ENCODE assay signal across 9 mouse cellular contexts in genomic region chr5:30201521-30201920, GRCm38 (mm10). TPM values are rescaled to one million over a fixed set of nuclear protein-coding genes. Genes with fewer than 3 reads are reported as not detected.
DNase-seq lines count a peak whose midpoint lies in the region; ATAC-seq and TF ChIP-seq lines count a peak whose summit lies in the region.
"Had no signal": no experiment of that assay in that cellular context is flagged by ENCODE, and none has a peak within 500 bp of the region (broad histone marks: within the 10 kb centered on the region; RNA-seq: fewer than 3 reads in every experiment).

No protein-coding gene starts in this region.

- WGBS in heart, embryonic 16.5 days = 40% methylated on average over 5 of the region's 5 CpGs
- 36% methylated on average over 5 of the region's 5 CpGs for WGBS in heart, embryonic 11.5 days (ENCODE audit: insufficient replicate concordance)
- WGBS in hindbrain, embryonic 16.5 days = 46% methylated on average over 5 of the region's 5 CpGs
- WGBS in lung, adult 2 months = 34% methylated on average over 5 of the region's 5 CpGs

- peak; percentile 48 for TF ChIP-seq CTCF in lung, adult 2 months (IDR thresholded peaks at IDR 0.05; ENCODE audit: insufficient read depth, low read length)

- no peaks in the 10 kb centered on the region for H3K9me3 ChIP-seq in heart, embryonic 16.5 days (replicated peaks; ENCODE audit: control insufficient read depth, low read length)
- H3K9me3 ChIP-seq in heart, embryonic 11.5 days (replicated peaks; ENCODE audit: control insufficient read depth, low read length) = no peaks in the 10 kb centered on the region
- H3K9me3 ChIP-seq in ES-E14 (ENCODE audit: control insufficient read depth, insufficient read depth, low read depth, low read length) = no peaks in the 10 kb centered on the region
- H3K9me3 ChIP-seq in hindbrain, embryonic 16.5 days (ENCODE audit: control insufficient read depth, low read length) = no peaks in the 10 kb centered on the region
- H3K9me3 ChIP-seq: limb, embryonic 13.5 days had no signal

- H3K4me1 ChIP-seq in heart, embryonic 16.5 days (ENCODE audit: control insufficient read depth, insufficient read depth, low read length) = 0 out of 2 replicates have a peak, but pooled peaks cover 2% of the 10 kb centered on the region
- peaks cover 4% of the 10 kb centered on the region; the same call in 1 of the 2 replicates for H3K4me1 ChIP-seq in heart, embryonic 11.5 days (ENCODE audit: control insufficient read depth, insufficient read depth, low read length)
- peaks cover 0 to 28% of the 10 kb centered on the region in 2 experiments; a peak in 2 of 4 replicates for H3K4me1 ChIP-seq in ES-E14 (ENCODE audit: control insufficient read depth in 2 of 2, insufficient read depth in 2 of 2, low read length in 2 of 2, poor library complexity in 1 of 2)
- H3K4me1 ChIP-seq in hindbrain, embryonic 16.5 days (ENCODE audit: control insufficient read depth, insufficient read depth, low read depth, low read length) = no peaks in the 10 kb centered on the region; the same call in 1 of the 2 replicates
- no peaks in the 10 kb centered on the region for H3K4me1 ChIP-seq in lung, adult 2 months (ENCODE audit: control insufficient read depth, insufficient read depth, low read length)

- TF ChIP-seq POLR2A in lung, adult 2 months (IDR thresholded peaks at IDR 0.05; ENCODE audit: borderline replicate concordance, extremely low read depth, low read depth, low read length) = no peak

- no peaks in the 10 kb centered on the region for H3K27me3 ChIP-seq in heart, embryonic 16.5 days (ENCODE audit: control insufficient read depth, insufficient read depth, low read length)
- no peaks in the 10 kb centered on the region for H3K27me3 ChIP-seq in heart, embryonic 11.5 days (ENCODE audit: control insufficient read depth, insufficient read depth, low read length)
- H3K27me3 ChIP-seq in hindbrain, embryonic 16.5 days (replicated peaks; ENCODE audit: control insufficient read depth, insufficient read depth, low read length) = no peaks in the 10 kb centered on the region
- H3K27me3 ChIP-seq: limb, embryonic 13.5 days had no signal

- 0 out of 2 replicates have a peak, but pooled peaks have one; percentile 63 for ATAC-seq in heart, embryonic 16.5 days (replicated peaks; ENCODE audit: extremely low read depth, insufficient read depth, low FRiP score)
- ATAC-seq in heart, embryonic 11.5 days (replicated peaks; ENCODE audit: insufficient number of reproducible peaks, low FRiP score, low TSS enrichment) = no peak
- ATAC-seq in hindbrain, embryonic 16.5 days = peak; percentile 81

- no peak overlapping the region for H3K4me3 ChIP-seq in heart, embryonic 16.5 days (ENCODE audit: low read length)
- no peak overlapping the region for H3K4me3 ChIP-seq in heart, embryonic 11.5 days (ENCODE audit: low read depth, low read length)
- H3K4me3 ChIP-seq in ES-E14 (ENCODE audit: insufficient read depth in 1 of 2, low read depth in 1 of 2, low read length in 2 of 2, poor library complexity in 1 of 2, severe bottlenecking in 1 of 2) = no peak overlapping the region
- no peak overlapping the region for H3K4me3 ChIP-seq in hindbrain, embryonic 16.5 days (ENCODE audit: low read length)
- no peak overlapping the region for H3K4me3 ChIP-seq in lung, adult 2 months (replicated peaks; ENCODE audit: extremely low read depth, low read depth, low read length)
- H3K4me3 ChIP-seq: limb, embryonic 13.5 days had no signal

- H3K4me2 ChIP-seq in heart, embryonic 16.5 days (ENCODE audit: low read depth, low read length) = no peak overlapping the region
- H3K4me2 ChIP-seq in heart, embryonic 11.5 days = no peak overlapping the region
- H3K4me2 ChIP-seq in hindbrain, embryonic 16.5 days (ENCODE audit: low read length) = no peak overlapping the region
- H3K4me2 ChIP-seq: limb, embryonic 13.5 days had no signal

- H3K27ac ChIP-seq in heart, embryonic 16.5 days (ENCODE audit: low read length) = no peak overlapping the region
- no peak overlapping the region for H3K27ac ChIP-seq in heart, embryonic 11.5 days (ENCODE audit: low read depth, low read length)
- no peak overlapping the region for H3K27ac ChIP-seq in ES-E14 (ENCODE audit: insufficient read depth, low read depth, low read length, poor library complexity, severe bottlenecking)
- H3K27ac ChIP-seq in hindbrain, embryonic 16.5 days (ENCODE audit: low read depth, low read length) = no peak overlapping the region
- H3K27ac ChIP-seq: limb, embryonic 13.5 days had no signal

- no peak overlapping the region for H3K9ac ChIP-seq in heart, embryonic 16.5 days (ENCODE audit: low read length)
- H3K9ac ChIP-seq in heart, embryonic 11.5 days (ENCODE audit: low read depth, low read length) = no peak overlapping the region
- H3K9ac ChIP-seq in ES-E14 (ENCODE audit: insufficient read depth, low read depth, low read length, poor library complexity, severe bottlenecking) = no peak overlapping the region
- H3K9ac ChIP-seq in hindbrain, embryonic 16.5 days (ENCODE audit: low read depth, low read length) = no peak overlapping the region
- H3K9ac ChIP-seq: limb, embryonic 13.5 days had no signal

- in situ Hi-C loops in ES-E14 (cut with MboI; ENCODE audit: low sequenced_read_pairs in 2 of 2, unreplicated experiment in 2 of 2) = no loop called here

- H3K36me3 ChIP-seq in heart, embryonic 16.5 days (ENCODE audit: control insufficient read depth, insufficient read depth) = no peaks in the 10 kb centered on the region
- no peaks in the 10 kb centered on the region for H3K36me3 ChIP-seq in heart, embryonic 11.5 days (ENCODE audit: control insufficient read depth, insufficient read depth, low read length)
- H3K36me3 ChIP-seq in ES-E14 (ENCODE audit: control insufficient read depth, insufficient read depth, low read length, poor library complexity, severe bottlenecking) = no peaks in the 10 kb centered on the region
- H3K36me3 ChIP-seq in hindbrain, embryonic 16.5 days (ENCODE audit: control insufficient read depth, insufficient read depth, low read length) = no peaks in the 10 kb centered on the region
- H3K36me3 ChIP-seq: limb, embryonic 13.5 days had no signal

- peak; percentile 20 for DNase-seq in ES-E14 (ENCODE audit: low read depth, low spot score)
- peak; percentile 36 to 62 for DNase-seq in cerebellum, postnatal 25 days
- no peak for DNase-seq in lung, adult 2 months
- DNase-seq in right cerebral cortex, postnatal 4 days = peak; percentile 48
- no peak for DNase-seq in T-cell, adult 2 months (ENCODE audit: low spot score)

TF ChIP-seq in ES-E14, 5 proteins besides CTCF, POLR2A, EP300 and RAD21:
- TF ChIP-seq CHD2 (IDR thresholded peaks at IDR 0.05; ENCODE audit: low read depth, low read length) (no peak), ZNF384 (IDR thresholded peaks at IDR 0.05; ENCODE audit: low read depth, low read length) (no peak), ZC3H11A (IDR thresholded peaks at IDR 0.05; ENCODE audit: borderline replicate concordance, low read depth, low read length) (no peak), HCFC1 (IDR thresholded peaks at IDR 0.05; ENCODE audit: borderline replicate concordance, insufficient read depth, low read length) (no peak), MAFK (IDR thresholded peaks at IDR 0.05; ENCODE audit: insufficient read depth, low read depth, low read length) (no peak)

RNA-seq across cellular contexts. Expression of gene Adgrf3, which starts 4.0 kb away (rescaled TPM):
- polyA plus RNA-seq in heart, embryonic 16.5 days (2015; fragmentation: Nextera tagmentation; extraction: Ambion mirVana) = 0.33 and 0.44 TPM in 2 replicates
- 0.24 and 0.62 TPM in 2 replicates for polyA plus RNA-seq in heart, embryonic 11.5 days (2014; fragmentation: Nextera tagmentation; extraction: Ambion mirVana)
- total RNA-seq in ES-E14 (2012; rRNA removed) = 0.58 and 0.71 TPM in 2 replicates
- polyA plus RNA-seq in hindbrain, embryonic 16.5 days (2015; fragmentation: Nextera tagmentation; extraction: Ambion mirVana) = not detected in 2 replicates
- 0.15 and 0.27 TPM in 2 replicates for polyA plus RNA-seq in lung, adult 2 months (2012; rRNA removed)
- polyA plus RNA-seq: limb, embryonic 13.5 days had no signal

RNA-seq across cellular contexts. Expression of gene Selenoi, which starts 30.9 kb away (rescaled TPM):
- 12.8 and 14.2 TPM in 2 replicates for polyA plus RNA-seq in heart, embryonic 16.5 days (2015; fragmentation: Nextera tagmentation; extraction: Ambion mirVana)
- 22.9 and 24.9 TPM in 2 replicates for polyA plus RNA-seq in heart, embryonic 11.5 days (2014; fragmentation: Nextera tagmentation; extraction: Ambion mirVana)
- 104 and 110 TPM in 2 replicates for total RNA-seq in ES-E14 (2012; rRNA removed)
- polyA plus RNA-seq in hindbrain, embryonic 16.5 days (2015; fragmentation: Nextera tagmentation; extraction: Ambion mirVana) = 26.5 and 29.8 TPM in 2 replicates
- 20.4 and 33.5 TPM in 2 replicates for polyA plus RNA-seq in lung, adult 2 months (2012; rRNA removed)

RNA-seq across cellular contexts. Expression of gene Hadhb, which starts 46.5 kb away (rescaled TPM):
- polyA plus RNA-seq in heart, embryonic 16.5 days (2015; fragmentation: Nextera tagmentation; extraction: Ambion mirVana) = 490 and 509 TPM in 2 replicates
- polyA plus RNA-seq in heart, embryonic 11.5 days (2014; fragmentation: Nextera tagmentation; extraction: Ambion mirVana) = 268 and 306 TPM in 2 replicates
- 103 and 110 TPM in 2 replicates for total RNA-seq in ES-E14 (2012; rRNA removed)
- polyA plus RNA-seq in hindbrain, embryonic 16.5 days (2015; fragmentation: Nextera tagmentation; extraction: Ambion mirVana) = 66.4 and 70.4 TPM in 2 replicates
- polyA plus RNA-seq in lung, adult 2 months (2012; rRNA removed) = 49.3 and 112 TPM in 2 replicates

RNA-seq across cellular contexts. Expression of gene Hadha, which starts 46.6 kb away (rescaled TPM):
- 349 and 361 TPM in 2 replicates for polyA plus RNA-seq in heart, embryonic 16.5 days (2015; fragmentation: Nextera tagmentation; extraction: Ambion mirVana)
- polyA plus RNA-seq in heart, embryonic 11.5 days (2014; fragmentation: Nextera tagmentation; extraction: Ambion mirVana) = 129 and 172 TPM in 2 replicates
- total RNA-seq in ES-E14 (2012; rRNA removed) = 101 and 102 TPM in 2 replicates
- 75.3 and 79.1 TPM in 2 replicates for polyA plus RNA-seq in hindbrain, embryonic 16.5 days (2015; fragmentation: Nextera tagmentation; extraction: Ambion mirVana)
- polyA plus RNA-seq in lung, adult 2 months (2012; rRNA removed) = 36.2 and 64.3 TPM in 2 replicates

Comparison
In these comparisons a context has a peak if more than half of its experiments do, and no peak if none do; other contexts are left out.
1. DNase-seq: peak in ES-E14 (single experiment), cerebellum, postnatal 25 days (2 of 2) and right cerebral cortex, postnatal 4 days (single experiment); none in lung, adult 2 months (single experiment) and T-cell, adult 2 months (single experiment).